Mouse (Mus musculus): ENCODE measurements around the gene Apol7a. TPM values are rescaled to one million over a fixed set of nuclear protein-coding genes. Genes with fewer than 3 reads are reported as not detected.
"Not testable (repeated sequence)": the region's sequence is repeated elsewhere in the genome, so short reads cannot be mapped to it uniquely, and the experiment has no call there.

Apol7a gene
- total RNA-seq (2018; cell fraction: chromatin; rRNA removed): under 1 TPM in 1 of 26 experiments, not detected in 25; 0.47 TPM
- not detected for total RNA-seq (2018; cell fraction: cytosol; rRNA removed)
- total RNA-seq (2018; cell fraction: nucleus; rRNA removed): not detected
- polyA plus RNA-seq (2018): not detected in 3 replicates

DNA sequence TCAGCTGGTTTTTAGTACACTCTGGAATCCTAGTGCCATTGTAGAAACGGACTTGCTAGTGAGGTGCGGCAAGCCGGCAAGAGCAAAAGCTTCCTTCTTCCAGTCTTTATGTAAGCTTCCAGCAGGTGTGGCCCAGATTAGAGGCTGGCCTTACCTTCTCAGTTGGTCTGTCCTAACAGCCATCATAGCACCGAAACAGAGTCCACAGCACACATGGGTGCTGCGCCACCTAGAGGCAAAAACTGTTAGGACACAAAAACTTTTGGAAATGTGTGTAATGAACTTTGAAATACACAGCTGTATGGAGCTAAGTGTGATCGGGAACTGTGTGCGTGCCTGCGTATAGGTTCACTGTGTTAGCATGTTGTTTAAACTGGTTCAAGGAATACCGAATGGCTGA, at the start of gene Apol7a:
Apol7a (minus strand) TSS at position 84 of the 400 bp plus-strand sequence.
- not testable (repeated sequence) for H3K4me3 ChIP-seq (ENCODE audit: inconsistent target); H3K27ac ChIP-seq; H3K36me3 ChIP-seq (ENCODE audit: inconsistent target); H3K79me2 ChIP-seq (ENCODE audit: inconsistent target)
- WGBS (ENCODE audit: missing documents): 79% methylated on average over 9 of the region's 9 CpGs

DNA sequence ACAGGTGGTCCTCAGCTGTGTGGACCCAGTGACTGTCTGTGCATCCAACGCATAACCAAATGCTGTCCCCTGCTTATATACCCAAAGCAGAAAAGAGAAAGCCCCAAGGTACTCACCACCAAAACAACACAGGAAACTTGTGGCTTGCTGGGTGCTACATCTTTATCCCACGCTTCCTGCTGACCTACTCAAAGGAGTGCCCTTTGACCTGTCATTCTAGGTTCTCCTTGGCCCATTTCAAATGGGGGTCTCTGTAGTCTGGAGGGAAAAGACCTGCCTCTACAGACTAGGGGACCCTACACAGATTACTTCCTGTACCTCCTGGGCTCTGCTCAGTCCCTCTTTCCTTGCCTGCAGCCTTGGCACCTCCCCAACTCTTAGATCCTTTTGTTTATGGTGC, 48.5 kb upstream of the Apol7a start, which contains the start of gene Apol7b:
Apol7b (minus strand) TSS at position 101 of the 400 bp plus-strand sequence.
- not testable (repeated sequence) for H3K36me3 ChIP-seq (ENCODE audit: inconsistent target); H3K27ac ChIP-seq; H3K4me3 ChIP-seq (ENCODE audit: inconsistent target); H3K79me2 ChIP-seq (ENCODE audit: inconsistent target)
- WGBS (ENCODE audit: missing documents): 100% methylated on average over 1 of the region's 2 CpGs

GRCm38 (mm10) chr15:77445668-77446067, 46.8 kb upstream of the Apol7a start:
- not testable (repeated sequence) for H3K4me3 ChIP-seq (ENCODE audit: inconsistent target); H3K36me3 ChIP-seq (ENCODE audit: inconsistent target); H3K79me2 ChIP-seq (ENCODE audit: inconsistent target); H3K27ac ChIP-seq
- WGBS (ENCODE audit: missing documents): no CpG with 5 or more reads among the region's 1 CpGs

- 86% methylated on average over 7 of the region's 8 CpGs for WGBS (ENCODE audit: missing documents)
- not testable (repeated sequence) for H3K4me3 ChIP-seq (ENCODE audit: inconsistent target); H3K79me2 ChIP-seq (ENCODE audit: inconsistent target); H3K27ac ChIP-seq; H3K36me3 ChIP-seq (ENCODE audit: inconsistent target)
Observed at GRCm38 (mm10) chr15:77444746-77445145, 45.8 kb upstream of the Apol7a start.

DNA sequence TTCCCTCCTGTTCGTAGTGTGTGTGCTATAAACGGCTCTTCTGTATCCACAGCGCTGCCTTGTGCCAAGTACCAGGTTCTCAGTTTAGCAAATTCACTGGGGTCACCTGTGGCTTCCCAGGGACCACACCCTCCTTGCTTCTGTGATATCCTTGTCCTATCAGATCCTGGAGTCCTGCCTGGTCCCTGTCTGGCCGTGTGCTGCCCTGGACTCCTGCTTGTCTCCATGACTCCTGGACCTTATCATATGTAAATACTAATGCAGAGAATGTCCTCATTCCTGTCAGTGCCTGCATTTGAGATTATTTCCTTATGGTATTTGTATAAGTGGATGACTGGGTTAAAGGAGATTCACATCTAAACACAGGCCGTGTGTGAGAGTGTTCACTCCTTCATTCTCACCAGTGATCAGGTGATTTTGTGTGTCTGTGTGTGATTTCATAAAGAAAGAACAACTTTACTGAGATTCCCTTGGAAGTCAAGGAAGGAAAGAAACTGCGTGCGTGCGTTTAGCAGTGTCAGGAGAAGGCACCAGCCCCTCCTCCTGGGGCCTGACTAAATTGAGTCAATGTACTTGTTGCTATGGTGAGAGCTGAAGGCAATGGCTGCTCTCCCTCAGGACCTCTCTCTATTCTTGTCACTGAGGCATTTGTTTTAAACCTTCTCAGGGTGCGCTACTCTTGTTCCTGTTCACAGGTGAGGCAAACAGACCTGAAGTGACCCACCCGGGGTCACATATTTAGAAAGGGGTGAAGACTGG, 30.0 kb upstream of the Apol7a start:
- not testable (repeated sequence) for H3K36me3 ChIP-seq (ENCODE audit: inconsistent target); H3K79me2 ChIP-seq (ENCODE audit: inconsistent target); H3K4me3 ChIP-seq (ENCODE audit: inconsistent target); H3K27ac ChIP-seq
- WGBS (ENCODE audit: missing documents): 86% methylated on average over 5 of the region's 10 CpGs

DNA sequence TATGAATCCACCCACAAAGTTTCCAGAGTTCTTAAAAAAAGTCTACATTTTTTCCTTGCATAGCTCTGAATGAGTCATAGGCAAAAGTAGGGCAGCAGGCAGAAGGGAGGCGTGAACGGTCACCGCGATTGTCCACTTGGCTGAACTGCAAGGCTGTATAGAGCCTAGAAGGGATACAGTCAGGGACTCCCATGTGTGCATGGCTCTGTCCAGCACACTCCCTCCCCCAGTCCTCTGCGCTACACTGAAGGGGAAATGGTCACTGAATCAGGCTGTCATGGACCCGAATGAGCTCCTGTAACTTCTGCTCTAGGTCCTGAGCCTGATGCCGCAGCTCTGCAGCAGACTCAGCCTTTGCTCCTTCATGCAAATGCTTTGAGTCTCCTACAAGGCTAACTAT, 24.0 kb upstream of the Apol7a start:
- not testable (repeated sequence) for H3K4me3 ChIP-seq (ENCODE audit: inconsistent target); H3K36me3 ChIP-seq (ENCODE audit: inconsistent target); H3K79me2 ChIP-seq (ENCODE audit: inconsistent target); H3K27ac ChIP-seq
- WGBS (ENCODE audit: missing documents): 33% methylated on average over 2 of the region's 7 CpGs

DNA sequence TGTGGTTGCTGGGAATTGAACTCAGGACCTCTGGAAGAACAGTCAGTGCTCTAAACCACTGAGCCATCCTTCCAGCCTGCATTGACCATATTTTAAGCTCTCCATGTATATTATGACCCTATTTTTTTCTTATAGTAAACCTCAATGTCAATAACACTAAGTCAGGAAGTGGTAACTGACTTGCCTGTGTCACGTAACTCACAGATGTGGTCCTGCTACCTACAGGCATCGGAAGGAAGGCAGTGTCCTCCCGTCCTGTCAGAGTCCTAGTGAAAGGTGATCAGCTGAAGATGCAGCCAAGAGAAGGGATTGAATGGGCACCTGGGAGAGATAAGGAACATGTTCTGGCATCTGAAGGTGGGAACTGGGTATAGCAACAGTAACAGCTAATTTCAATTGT, 20.7 kb upstream of the Apol7a start:
- not testable (repeated sequence) for H3K27ac ChIP-seq; H3K36me3 ChIP-seq (ENCODE audit: inconsistent target); H3K79me2 ChIP-seq (ENCODE audit: inconsistent target); H3K4me3 ChIP-seq (ENCODE audit: inconsistent target)
- no CpG with 5 or more reads among the region's 3 CpGs for WGBS (ENCODE audit: missing documents)

DNA sequence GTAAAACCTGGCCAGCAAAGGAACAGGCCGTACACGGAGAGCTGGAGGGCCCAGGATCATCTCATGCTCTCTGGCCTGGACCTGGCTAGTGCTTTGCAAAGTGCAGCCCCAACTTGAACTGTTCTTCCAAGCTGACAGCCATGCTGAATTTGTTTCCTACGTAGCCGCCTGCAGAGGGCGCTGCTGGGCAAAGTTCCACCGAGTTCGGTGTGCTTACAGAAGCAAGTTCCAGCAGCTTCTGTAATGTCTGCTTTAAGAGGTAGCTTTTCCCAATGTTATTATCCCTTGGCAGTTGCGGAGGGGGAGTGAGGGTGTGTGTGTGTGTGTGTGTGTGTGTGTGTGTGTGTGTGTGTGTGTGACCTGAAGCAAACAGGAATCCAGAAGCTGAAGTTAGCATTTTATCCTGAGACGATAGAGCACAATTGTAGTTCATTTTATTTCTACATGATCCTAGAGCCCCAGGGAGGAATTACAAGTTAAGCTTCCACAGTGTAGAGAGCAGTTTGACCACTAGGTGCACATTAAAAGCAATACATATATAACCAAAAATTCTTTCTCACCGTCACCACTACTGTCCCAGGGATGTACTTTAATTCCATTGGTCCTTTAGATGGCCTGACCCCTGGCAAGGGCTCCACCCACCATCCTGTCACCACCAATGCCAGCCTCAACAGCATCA, 17.9 kb upstream of the Apol7a start:
- not testable (repeated sequence) for H3K79me2 ChIP-seq (ENCODE audit: inconsistent target); H3K27ac ChIP-seq; H3K36me3 ChIP-seq (ENCODE audit: inconsistent target); H3K4me3 ChIP-seq (ENCODE audit: inconsistent target)
- WGBS (ENCODE audit: missing documents): no CpG with 5 or more reads among the region's 10 CpGs

GRCm38 (mm10) chr15:77415653-77416052, 16.7 kb upstream of the Apol7a start:
- not testable (repeated sequence) for H3K36me3 ChIP-seq (ENCODE audit: inconsistent target); H3K4me3 ChIP-seq (ENCODE audit: inconsistent target); H3K27ac ChIP-seq; H3K79me2 ChIP-seq (ENCODE audit: inconsistent target)
- WGBS (ENCODE audit: missing documents): 66% methylated on average over 2 of the region's 2 CpGs

DNA sequence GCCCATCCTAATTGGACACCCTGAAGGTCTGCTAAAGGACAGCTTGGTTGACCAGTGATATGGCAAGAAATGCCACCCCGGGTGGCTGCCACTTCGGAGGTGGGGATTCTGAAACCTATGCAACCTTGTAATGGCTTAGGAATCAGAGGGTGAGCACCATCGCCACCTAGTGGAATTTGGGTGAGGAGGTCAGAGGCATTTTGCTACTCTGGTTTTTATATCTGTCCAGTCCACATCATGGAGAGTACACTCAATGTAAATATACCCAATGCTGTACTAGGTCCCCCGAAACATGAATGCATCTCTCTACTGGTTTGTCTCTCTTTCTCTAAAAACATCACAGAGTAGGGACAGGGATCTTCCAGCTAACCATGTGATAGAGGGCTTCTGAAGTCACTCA, 13.8 kb upstream of the Apol7a start:
- H3K79me2 ChIP-seq (ENCODE audit: inconsistent target); H3K36me3 ChIP-seq (ENCODE audit: inconsistent target); H3K4me3 ChIP-seq (ENCODE audit: inconsistent target); H3K27ac ChIP-seq: not testable (repeated sequence)
- 33% methylated on average over 1 of the region's 4 CpGs for WGBS (ENCODE audit: missing documents)

GRCm38 (mm10) chr15:77411035-77411434, 12.1 kb upstream of the Apol7a start, which contains the start of gene Apol9a:
Apol9a (minus strand) TSS chr15:77411135.
- not testable (repeated sequence) for H3K27ac ChIP-seq; H3K36me3 ChIP-seq (ENCODE audit: inconsistent target); H3K79me2 ChIP-seq (ENCODE audit: inconsistent target); H3K4me3 ChIP-seq (ENCODE audit: inconsistent target)
- no CpG with 5 or more reads among the region's 4 CpGs for WGBS (ENCODE audit: missing documents)

DNA sequence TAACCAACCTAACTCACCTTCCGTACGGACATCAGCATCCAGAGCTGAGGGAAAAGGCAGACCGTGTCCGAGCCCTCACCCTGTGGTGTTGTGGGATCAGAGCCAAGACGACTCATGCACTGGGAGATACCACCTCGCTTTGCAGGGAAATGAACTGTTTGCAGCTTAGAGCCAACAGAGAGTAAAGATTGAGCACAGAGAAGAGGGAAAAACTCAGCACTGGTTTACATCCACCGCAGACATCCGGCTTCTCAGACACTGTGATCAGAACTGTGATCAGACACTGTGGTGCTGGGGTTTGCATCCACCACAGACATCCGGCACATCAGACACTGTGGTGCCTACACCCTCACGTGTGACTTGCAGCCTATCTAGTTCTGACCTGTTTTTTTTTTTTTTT, 7.5 kb upstream of the Apol7a start:
- not testable (repeated sequence) for H3K27ac ChIP-seq; H3K79me2 ChIP-seq (ENCODE audit: inconsistent target); H3K36me3 ChIP-seq (ENCODE audit: inconsistent target); H3K4me3 ChIP-seq (ENCODE audit: inconsistent target)
- 76% methylated on average over 5 of the region's 10 CpGs for WGBS (ENCODE audit: missing documents)

DNA sequence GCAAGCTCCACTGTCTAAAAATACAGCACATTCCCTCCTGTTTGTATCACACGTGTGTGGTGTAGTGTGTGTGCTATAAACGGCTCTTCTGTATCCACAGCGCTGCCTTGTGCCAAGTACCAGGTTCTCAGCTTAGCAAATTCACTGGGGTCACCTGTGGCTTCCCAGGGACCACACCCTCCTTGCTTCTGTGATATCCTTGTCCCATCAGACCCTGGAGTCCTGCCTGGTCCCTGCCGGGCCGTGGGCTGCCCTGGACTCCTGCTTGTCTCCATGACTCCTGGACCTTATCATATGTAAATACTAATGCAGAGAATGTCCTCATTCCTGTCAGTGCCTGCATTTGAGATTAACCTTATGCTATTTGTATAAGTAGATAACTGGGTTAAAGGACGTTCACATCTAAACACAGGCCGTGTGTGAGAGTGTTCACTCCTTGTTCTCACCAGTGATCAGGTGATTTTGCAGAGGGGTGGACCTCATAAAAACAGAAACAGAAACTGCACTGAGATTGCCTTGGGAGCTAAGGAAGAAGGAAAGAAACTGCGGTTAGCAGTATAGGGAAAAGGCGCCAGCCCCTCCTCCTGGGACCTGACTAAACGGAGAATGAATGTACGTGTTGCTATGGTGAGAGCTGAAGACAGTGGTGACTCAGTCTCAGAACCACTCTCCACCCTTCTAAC, 1.3 kb downstream of the Apol7a start:
- not testable (repeated sequence) for H3K4me3 ChIP-seq (ENCODE audit: inconsistent target); H3K36me3 ChIP-seq (ENCODE audit: inconsistent target); H3K27ac ChIP-seq; H3K79me2 ChIP-seq (ENCODE audit: inconsistent target)
- 82% methylated on average over 11 of the region's 11 CpGs for WGBS (ENCODE audit: missing documents)

- WGBS (ENCODE audit: missing documents): 75% methylated on average over 2 of the region's 3 CpGs
- H3K27ac ChIP-seq; H3K36me3 ChIP-seq (ENCODE audit: inconsistent target); H3K4me3 ChIP-seq (ENCODE audit: inconsistent target); H3K79me2 ChIP-seq (ENCODE audit: inconsistent target): not testable (repeated sequence)
Observed at GRCm38 (mm10) chr15:77393832-77394231, 5.1 kb downstream of the Apol7a start.

DNA sequence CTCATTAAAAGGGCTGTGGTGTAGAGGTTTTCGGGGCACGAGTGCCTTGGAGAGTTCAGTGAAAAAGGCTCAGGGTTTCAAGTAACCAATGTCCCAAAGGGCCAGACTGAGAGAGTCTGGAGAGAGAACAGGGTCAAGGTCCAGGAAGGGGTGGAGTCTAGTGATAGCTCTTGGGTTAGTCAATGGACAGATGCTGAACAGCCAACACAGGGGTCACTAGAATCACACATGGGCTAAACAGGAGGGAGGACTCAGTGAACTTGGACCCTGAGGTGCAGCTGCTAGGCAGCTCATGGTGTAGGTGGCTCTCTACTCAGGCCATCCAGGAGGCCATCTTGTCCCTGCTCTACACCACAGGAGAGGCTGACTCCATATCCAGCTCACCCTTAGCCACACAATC, 11.4 kb downstream of the Apol7a start:
- no peaks in the 10 kb centered on the region for H3K79me2 ChIP-seq (ENCODE audit: inconsistent target)
- H3K4me3 ChIP-seq (ENCODE audit: inconsistent target): no peak overlapping the region
- H3K36me3 ChIP-seq (ENCODE audit: inconsistent target): no peaks in the 10 kb centered on the region
- no peak overlapping the region for H3K27ac ChIP-seq
- WGBS (ENCODE audit: missing documents): 92% methylated on average over 2 of the region's 2 CpGs
